Mouse (Mus musculus): Measurements from ENCODE around the gene Gstcd. TPM values are rescaled to one million over a fixed set of nuclear protein-coding genes. Genes with fewer than 3 reads are reported as not detected.

Gstcd gene
- polyA plus RNA-seq, 2 experiments = 2.3 to 5.3 TPM

DNA sequence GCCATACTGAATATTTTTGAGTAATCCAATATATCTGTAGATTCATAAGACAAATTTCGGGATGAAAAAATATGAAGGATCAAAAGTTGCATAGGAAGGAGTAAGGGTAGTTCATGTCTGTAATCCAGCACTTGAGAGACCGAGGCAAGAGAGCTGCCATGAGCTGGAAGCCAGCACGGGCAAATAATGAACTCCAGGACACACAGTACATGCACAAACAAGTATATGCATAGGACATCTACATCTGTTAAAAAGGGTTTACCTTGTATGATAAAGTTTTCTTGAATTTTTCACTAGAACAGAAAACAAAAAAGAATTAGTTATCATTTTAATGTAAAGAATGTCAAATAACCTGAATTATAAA is 95.9 kb downstream of the Gstcd start:
- Histone ChIP-seq H3K36me3 (replicated peaks; ENCODE audit: control insufficient read depth, insufficient read depth, low read depth) (no peaks in the 10 kb centered on the region), H3K4me2 (ENCODE audit: low read depth) (no peak overlapping the region), H3K9ac (replicated peaks) (no peak overlapping the region), H3K4me1 (replicated peaks; ENCODE audit: control insufficient read depth in 2 of 2, insufficient read depth in 2 of 2, low read length in 1 of 2) (no peaks in the 10 kb centered on the region), H3K9me3 (ENCODE audit: control insufficient read depth, low read length) (no peaks in the 10 kb centered on the region), H3K27me3 (ENCODE audit: control insufficient read depth, insufficient read depth, low read length) (no peaks in the 10 kb centered on the region), H3K4me3 (ENCODE audit: insufficient read depth in 1 of 2, low read depth in 2 of 2, low read length in 2 of 2) (no peak overlapping the region), H3K27ac (no peak overlapping the region)
- WGBS (ENCODE audit: insufficient replicate concordance) = 87% methylated on average over 3 of the region's 3 CpGs
- no peak for DNase-seq (ENCODE audit: low read depth in 3 of 3, low spot score in 3 of 3)
- no peak for ATAC-seq (ENCODE audit: insufficient read depth)
- TF ChIP-seq EP300 (IDR thresholded peaks at IDR 0.05; ENCODE audit: low read depth) (no peak), CTCF (IDR thresholded peaks at IDR 0.05; ENCODE audit: low read depth) (no peak)

DNA sequence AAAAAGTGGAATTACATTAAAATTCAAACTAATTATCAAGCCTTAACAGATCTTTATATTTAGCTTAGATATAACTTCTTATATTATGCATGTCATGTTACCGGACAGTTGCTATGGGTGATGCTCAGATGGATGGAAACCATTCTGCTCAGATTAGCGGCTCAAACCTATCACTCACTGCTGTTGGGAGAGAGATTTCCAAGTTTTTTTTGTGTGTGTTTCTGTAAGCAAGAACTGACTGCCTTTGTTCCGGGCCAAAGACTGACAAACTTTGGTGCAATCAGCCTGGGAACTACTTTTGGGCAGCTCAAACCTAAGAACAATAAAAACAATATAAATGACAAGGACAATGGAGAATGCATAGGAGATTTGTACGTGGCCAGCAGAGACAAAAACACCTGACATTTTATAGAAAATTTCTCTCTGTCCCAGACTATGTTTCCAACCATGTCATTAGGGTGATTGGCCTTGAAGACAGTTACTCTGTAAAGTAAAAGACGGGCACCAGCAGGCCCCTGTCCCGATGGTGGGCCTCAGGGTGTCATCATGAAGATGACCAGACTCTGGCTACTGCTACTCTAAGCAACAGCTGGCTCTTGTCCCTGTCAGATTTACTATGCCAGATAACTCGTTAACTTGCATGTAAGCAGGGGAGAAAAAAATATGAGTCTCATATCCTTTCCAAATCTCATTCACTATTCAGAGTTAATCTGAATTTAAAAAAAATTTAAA is 96.5 kb downstream of the Gstcd start:
- no peaks in the 10 kb centered on the region for H3K9me3 ChIP-seq (ENCODE audit: control insufficient read depth, low read length)
- WGBS (ENCODE audit: insufficient replicate concordance) = 79% methylated on average over 7 of the region's 7 CpGs
- ATAC-seq (ENCODE audit: insufficient read depth) = no peak
- H3K4me2 ChIP-seq (ENCODE audit: low read depth) = no peak overlapping the region
- H3K4me1 ChIP-seq (replicated peaks; ENCODE audit: control insufficient read depth in 2 of 2, insufficient read depth in 2 of 2, low read length in 1 of 2) = no peaks in the 10 kb centered on the region
- H3K36me3 ChIP-seq (replicated peaks; ENCODE audit: control insufficient read depth, insufficient read depth, low read depth) = no peaks in the 10 kb centered on the region
- H3K9ac ChIP-seq (replicated peaks) = no peak overlapping the region
- no peak overlapping the region for H3K27ac ChIP-seq
- H3K27me3 ChIP-seq (ENCODE audit: control insufficient read depth, insufficient read depth, low read length) = no peaks in the 10 kb centered on the region
- TF ChIP-seq CTCF (IDR thresholded peaks at IDR 0.05; ENCODE audit: low read depth) (no peak), EP300 (IDR thresholded peaks at IDR 0.05; ENCODE audit: low read depth) (no peak)
- no peak for DNase-seq (ENCODE audit: low read depth in 3 of 3, low spot score in 3 of 3)
- H3K4me3 ChIP-seq (ENCODE audit: insufficient read depth in 1 of 2, low read depth in 2 of 2, low read length in 2 of 2) = no peak overlapping the region

DNA sequence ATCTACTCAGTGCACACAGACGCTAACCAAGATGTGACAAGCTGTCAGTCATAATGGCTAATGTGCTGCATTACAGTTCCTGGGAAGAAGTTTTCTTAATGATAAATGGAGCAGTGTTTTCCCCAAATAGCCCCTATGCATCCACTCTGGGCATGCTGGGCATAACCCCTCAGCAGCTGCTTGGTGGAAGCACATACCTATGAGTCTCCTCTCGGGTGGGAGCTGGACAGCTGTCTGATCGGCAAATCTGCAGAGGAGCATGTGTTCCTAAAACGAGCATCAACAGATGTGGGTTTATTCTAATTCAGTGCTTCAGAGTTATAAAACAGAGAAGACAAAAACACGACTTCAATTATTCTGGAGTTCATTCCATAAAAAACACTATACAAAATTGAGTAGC is 105.6 kb downstream of the Gstcd start:
- no peak overlapping the region for H3K4me3 ChIP-seq (ENCODE audit: insufficient read depth in 1 of 2, low read depth in 2 of 2, low read length in 2 of 2)
- WGBS (ENCODE audit: insufficient replicate concordance) = 80% methylated on average over 5 of the region's 5 CpGs
- no peak for TF ChIP-seq EP300 (IDR thresholded peaks at IDR 0.05; ENCODE audit: low read depth)
- TF ChIP-seq CTCF (IDR thresholded peaks at IDR 0.05; ENCODE audit: low read depth) = no peak
- no peaks in the 10 kb centered on the region for H3K27me3 ChIP-seq (ENCODE audit: control insufficient read depth, insufficient read depth, low read length)
- H3K4me1 ChIP-seq (replicated peaks; ENCODE audit: control insufficient read depth in 2 of 2, insufficient read depth in 2 of 2, low read length in 1 of 2) = no peaks in the 10 kb centered on the region
- no peak overlapping the region for H3K27ac ChIP-seq
- H3K4me2 ChIP-seq (ENCODE audit: low read depth) = no peak overlapping the region
- no peak for DNase-seq (ENCODE audit: low read depth in 3 of 3, low spot score in 3 of 3)
- peaks cover 6% of the 10 kb centered on the region for H3K36me3 ChIP-seq (replicated peaks; ENCODE audit: control insufficient read depth, insufficient read depth, low read depth)
- ATAC-seq (ENCODE audit: insufficient read depth) = no peak
- no peak overlapping the region for H3K9ac ChIP-seq (replicated peaks)
- H3K9me3 ChIP-seq (ENCODE audit: control insufficient read depth, low read length) = no peaks in the 10 kb centered on the region

DNA sequence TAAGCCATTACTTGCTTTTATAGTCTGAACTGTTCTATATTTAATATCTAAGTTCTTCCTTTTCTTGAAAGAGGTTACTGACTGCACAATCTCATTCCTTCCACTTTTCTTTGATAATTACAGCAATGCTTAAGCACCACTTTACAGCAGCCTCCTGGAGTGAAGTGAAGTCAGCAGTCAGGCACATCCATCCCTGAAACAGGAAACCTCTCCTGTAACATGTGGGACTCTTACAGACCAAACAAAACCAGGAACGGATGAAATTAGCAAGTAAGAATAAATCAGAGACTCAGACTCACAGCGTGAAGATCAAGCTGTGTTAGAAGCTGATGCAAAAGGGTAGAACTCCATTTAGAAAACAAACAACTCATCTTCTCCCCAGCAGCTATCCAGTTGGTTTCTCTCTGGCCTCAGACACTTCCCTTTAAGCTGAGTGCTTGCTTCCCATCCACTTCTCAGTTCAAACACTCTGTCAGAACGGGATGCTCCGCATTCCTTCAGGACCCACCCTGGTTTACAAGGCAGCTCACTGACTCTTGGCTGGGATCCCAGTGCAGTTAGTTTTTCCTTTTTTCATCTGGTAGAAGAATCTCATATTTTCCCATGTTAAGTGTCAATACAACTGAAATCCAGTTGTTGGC is 107.9 kb downstream of the Gstcd start:
- H3K4me2 ChIP-seq (ENCODE audit: low read depth) = no peak overlapping the region
- H3K27ac ChIP-seq = no peak overlapping the region
- 81% methylated on average over 4 of the region's 4 CpGs for WGBS (ENCODE audit: insufficient replicate concordance)
- no peak for ATAC-seq (ENCODE audit: insufficient read depth)
- no peaks in the 10 kb centered on the region for H3K27me3 ChIP-seq (ENCODE audit: control insufficient read depth, insufficient read depth, low read length)
- DNase-seq (ENCODE audit: low read depth in 3 of 3, low spot score in 3 of 3) = no peak
- no peaks in the 10 kb centered on the region for H3K9me3 ChIP-seq (ENCODE audit: control insufficient read depth, low read length)
- no peak for TF ChIP-seq CTCF (IDR thresholded peaks at IDR 0.05; ENCODE audit: low read depth)
- TF ChIP-seq EP300 (IDR thresholded peaks at IDR 0.05; ENCODE audit: low read depth) = no peak
- no peaks in the 10 kb centered on the region for H3K4me1 ChIP-seq (replicated peaks; ENCODE audit: control insufficient read depth in 2 of 2, insufficient read depth in 2 of 2, low read length in 1 of 2)
- H3K9ac ChIP-seq (replicated peaks) = no peak overlapping the region
- no peak overlapping the region for H3K4me3 ChIP-seq (ENCODE audit: insufficient read depth in 1 of 2, low read depth in 2 of 2, low read length in 2 of 2)
- peaks cover 6% of the 10 kb centered on the region for H3K36me3 ChIP-seq (replicated peaks; ENCODE audit: control insufficient read depth, insufficient read depth, low read depth)

DNA sequence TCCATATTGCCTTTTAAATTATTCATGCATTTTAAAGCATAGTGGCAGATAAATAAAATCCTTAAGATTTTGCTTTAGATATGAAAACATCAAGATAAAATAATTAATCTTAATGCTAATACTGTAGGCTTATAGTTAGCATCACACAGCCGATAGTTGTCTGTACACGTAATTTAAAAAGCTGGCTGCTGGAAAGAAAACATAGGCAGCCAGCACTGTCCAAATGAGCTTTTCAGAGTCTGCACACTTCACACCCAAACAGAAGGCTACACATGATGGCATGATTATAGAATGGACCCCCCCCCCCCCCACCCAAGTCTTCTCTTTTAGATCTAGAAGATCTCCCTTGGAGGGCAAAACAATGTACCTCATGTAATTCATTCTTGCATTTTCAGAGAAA is 109.9 kb downstream of the Gstcd start:
- TF ChIP-seq CTCF (IDR thresholded peaks at IDR 0.05; ENCODE audit: low read depth) (no peak), EP300 (IDR thresholded peaks at IDR 0.05; ENCODE audit: low read depth) (no peak)
- H3K9me3 ChIP-seq (ENCODE audit: control insufficient read depth, low read length) = no peaks in the 10 kb centered on the region
- WGBS (ENCODE audit: insufficient replicate concordance) = 88% methylated on average over 2 of the region's 2 CpGs
- no peak overlapping the region for H3K9ac ChIP-seq (replicated peaks)
- no peak overlapping the region for H3K4me2 ChIP-seq (ENCODE audit: low read depth)
- H3K27ac ChIP-seq = no peak overlapping the region
- no peaks in the 10 kb centered on the region for H3K27me3 ChIP-seq (ENCODE audit: control insufficient read depth, insufficient read depth, low read length)
- H3K4me3 ChIP-seq (ENCODE audit: insufficient read depth in 1 of 2, low read depth in 2 of 2, low read length in 2 of 2) = no peak overlapping the region
- H3K36me3 ChIP-seq (replicated peaks; ENCODE audit: control insufficient read depth, insufficient read depth, low read depth) = peaks cover 2% of the 10 kb centered on the region; the same call in 1 of the 2 replicates
- H3K4me1 ChIP-seq (replicated peaks; ENCODE audit: control insufficient read depth in 2 of 2, insufficient read depth in 2 of 2, low read length in 1 of 2) = no peaks in the 10 kb centered on the region
- ATAC-seq (ENCODE audit: insufficient read depth) (no peak), DNase-seq (ENCODE audit: low read depth in 3 of 3, low spot score in 3 of 3) (no peak)
